Mouse (Mus musculus): ENCODE measurements at regions not wholly inside any gene's neighbourhood (a gene's known extent, or its start where the extent isn't known, plus 50 kb on each side); places are given as distances from the start of the nearest gene placed in this dataset.

- no peak for TF ChIP-seq POLR2A (IDR thresholded peaks at IDR 0.05; ENCODE audit: extremely low read depth, insufficient read depth, low read length)
- no peak for TF ChIP-seq CTCF (IDR thresholded peaks at IDR 0.05; ENCODE audit: low read depth, low read length)
These were observed 158.9 kb upstream of the Topaz1 start for GRCm38 (mm10) chr9:122588246-122588645.

Measured in liver, adult 2 months (tissue).